Mouse (Mus musculus) heart, postnatal 14 days (tissue): ENCODE measurements around the gene Plcb4. TPM values are rescaled to one million over a fixed set of nuclear protein-coding genes. Genes with fewer than 3 reads are reported as not detected.
A peak's percentile ranks its signal among the peaks of the same experiment; 100 is the strongest.
"Not testable (repeated sequence)": the region's sequence is repeated elsewhere in the genome, so short reads cannot be mapped to it uniquely, and the experiment has no call there.

Experiments
- DNase-seq, 2 experiments: peaks; one replicate each; pipeline ENCODE4 v3.0.0; 2021 to 2022
- intact Hi-C: fragments of 180-260 bp; cut with DNase I; formaldehyde crosslinking; loops from one replicate; pipeline ENCODE4 v1.15.1; 2025
- total RNA-seq, 2 experiments: library from RNA; stranded (reverse); gene quantifications; 2 replicates each; pipeline ENCODE4 v1.2.3; 2021

Plcb4 gene
- total RNA-seq, 2 experiments from 2014 or later = 82.1 to 93.1 TPM

DNA sequence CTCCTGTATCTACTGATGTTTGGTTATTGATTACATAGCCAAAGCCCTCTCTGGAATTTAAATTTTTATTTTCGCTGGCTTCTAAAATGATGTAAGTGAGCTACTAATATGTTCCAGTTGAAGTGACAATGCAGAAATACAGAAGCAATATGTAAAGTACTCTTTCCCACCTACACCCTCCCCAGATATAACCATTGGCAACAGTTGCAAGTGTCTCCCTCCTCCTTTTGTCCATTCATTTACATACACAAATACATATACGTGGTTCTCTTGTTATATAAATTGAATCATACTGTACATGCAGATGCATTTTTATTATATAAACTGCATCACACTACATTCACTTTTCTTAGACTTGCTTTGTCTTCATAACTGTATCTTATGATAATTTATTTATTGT lies 8.7 kb downstream of the Plcb4 start:
- intact Hi-C loops = no loop called here

DNA sequence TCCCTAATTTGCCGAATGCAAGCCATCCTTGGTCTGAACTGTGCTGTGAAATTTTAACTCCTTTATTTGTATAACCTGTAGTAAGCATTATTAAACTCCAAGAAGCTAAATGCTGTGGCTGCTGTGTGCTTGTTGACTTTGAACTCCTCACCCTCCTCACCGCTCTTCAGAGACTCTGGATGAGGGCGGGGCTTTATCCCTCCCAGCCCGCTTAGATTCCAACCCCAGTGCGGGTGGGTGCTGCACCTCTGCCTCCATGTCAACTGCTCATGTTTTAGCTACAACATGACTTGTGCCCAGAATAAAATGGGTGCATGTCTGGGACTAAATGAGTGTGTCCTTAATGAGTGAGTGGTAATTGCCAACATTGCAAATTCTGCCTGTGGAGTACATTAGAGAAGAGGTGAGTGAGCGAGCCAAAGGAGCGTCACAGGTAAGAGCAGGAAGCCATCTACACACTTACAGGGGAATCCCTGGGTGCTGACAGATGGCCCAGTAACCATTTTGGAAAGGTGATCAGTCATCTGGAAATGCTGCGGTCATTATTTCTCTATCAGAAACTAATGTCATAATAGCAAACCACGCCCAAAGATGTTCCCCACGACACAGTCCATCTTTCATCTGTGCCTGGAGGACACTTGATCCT lies 13.8 kb downstream of the Plcb4 start:
- DNase-seq = no peak

More for the DNA sequence above, 8.7 kb downstream of the Plcb4 start:
- DNase-seq = no peak

DNA sequence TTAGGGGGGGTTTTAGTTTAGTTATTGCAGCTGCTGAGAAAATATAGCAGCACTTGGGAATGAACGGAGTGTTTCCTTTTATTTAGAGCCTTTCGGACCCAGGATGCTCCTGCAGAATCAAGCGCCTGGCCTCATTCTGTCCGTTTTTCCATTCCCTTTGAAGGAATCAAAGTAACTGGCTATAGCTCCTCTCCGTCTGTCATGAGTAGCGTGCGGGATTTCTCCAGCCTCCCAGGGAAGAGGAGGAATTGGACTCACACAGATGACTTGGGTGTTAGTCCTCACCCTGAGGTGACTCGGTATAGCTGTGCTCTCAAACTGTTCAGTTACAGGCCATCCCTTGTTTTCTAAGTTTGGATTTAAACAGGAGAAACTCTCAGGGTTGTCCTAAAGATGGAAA lies 14.8 kb downstream of the Plcb4 start:
- intact Hi-C loops = no loop called here
- DNase-seq = no peak

More for the DNA sequence above, 13.8 kb downstream of the Plcb4 start:
- intact Hi-C loops = no loop called here

DNA sequence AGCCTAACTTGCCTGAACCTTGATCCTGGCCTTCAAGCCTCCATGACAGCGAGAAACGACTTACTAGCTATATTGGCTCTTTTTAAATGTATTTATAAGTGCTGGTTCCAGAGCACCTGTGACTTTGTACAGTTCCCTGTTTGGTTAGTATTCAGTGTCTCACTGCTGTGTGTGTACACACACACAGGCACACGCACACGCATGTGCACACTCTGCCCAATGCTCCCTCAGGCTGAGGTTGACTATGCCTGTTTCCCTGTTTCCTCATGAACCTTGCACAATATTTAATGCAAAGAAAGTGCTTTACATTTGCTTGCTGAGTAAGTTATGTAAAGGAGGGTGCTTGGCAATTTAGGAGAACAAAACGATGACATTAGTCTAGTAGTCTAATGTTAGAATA lies 16.5 kb downstream of the Plcb4 start:
- DNase-seq = no peak
- intact Hi-C loops = no loop called here

DNA sequence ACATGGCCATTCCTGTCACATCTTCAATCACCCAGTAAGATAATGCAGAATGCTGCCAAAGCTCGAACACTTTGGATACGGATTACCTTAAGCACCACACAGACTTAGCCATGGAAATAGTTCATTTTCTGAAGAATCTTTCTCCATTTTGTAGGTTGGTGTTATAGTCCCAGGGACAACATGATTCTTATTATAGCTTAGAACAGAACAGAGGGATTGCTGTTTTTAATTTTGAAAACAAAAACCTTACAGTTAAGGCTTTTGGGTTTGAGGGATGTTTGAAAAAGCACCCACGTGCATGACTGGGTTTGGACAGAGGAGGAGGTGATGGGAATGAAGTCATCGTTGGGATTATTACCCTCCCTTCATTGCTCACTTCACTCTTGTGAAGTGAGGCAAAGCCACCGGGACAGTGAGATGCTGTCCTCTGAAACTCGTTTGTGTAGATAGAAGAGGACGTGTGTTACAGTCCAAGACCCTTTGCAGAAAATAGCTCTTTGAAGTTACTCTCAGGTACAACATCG lies 18.2 kb downstream of the Plcb4 start:
- no peak for DNase-seq
- intact Hi-C loops = no loop called here

DNA sequence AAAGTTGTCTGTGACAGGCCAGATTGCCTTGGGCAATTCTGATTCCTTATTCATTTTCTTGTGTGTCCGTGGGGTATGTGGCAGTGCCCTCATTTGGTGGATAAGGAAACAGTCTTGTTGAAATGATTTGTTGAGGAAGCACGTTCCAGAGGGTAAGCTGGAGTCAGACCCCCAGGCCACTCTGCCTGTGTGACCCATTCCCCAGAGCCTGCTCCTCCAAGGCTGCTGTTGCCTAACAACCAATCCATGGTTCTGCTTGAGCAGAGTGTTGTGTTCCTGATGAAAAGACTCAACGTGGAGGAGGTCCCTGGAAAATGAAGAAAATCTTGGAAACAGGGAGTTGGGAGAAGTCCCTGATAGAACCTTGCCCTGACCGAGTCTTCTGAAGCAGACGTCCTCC lies 18.8 kb downstream of the Plcb4 start:
- intact Hi-C loops = no loop called here
- no peak for DNase-seq

DNA sequence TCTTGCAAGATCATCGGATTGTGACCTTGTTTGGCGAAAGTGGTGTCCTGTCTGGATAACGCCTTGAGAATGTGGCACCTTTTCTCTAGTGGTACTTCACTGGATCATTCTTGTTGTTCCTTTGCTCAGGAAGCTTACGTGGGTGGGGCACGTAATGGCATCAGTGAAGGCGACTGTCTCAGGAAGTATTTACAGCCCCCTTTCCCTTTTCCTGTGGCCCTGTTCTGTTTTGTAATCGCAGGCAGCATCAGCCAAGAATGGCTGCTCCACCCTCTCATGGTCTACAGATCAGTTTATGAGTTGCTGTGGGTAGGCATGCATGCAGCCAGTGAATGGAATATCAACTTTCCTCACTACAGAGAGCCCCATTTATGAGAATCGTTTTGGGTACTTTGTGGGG lies 21.2 kb downstream of the Plcb4 start:
- intact Hi-C loops = no loop called here
- no peak for DNase-seq

DNA sequence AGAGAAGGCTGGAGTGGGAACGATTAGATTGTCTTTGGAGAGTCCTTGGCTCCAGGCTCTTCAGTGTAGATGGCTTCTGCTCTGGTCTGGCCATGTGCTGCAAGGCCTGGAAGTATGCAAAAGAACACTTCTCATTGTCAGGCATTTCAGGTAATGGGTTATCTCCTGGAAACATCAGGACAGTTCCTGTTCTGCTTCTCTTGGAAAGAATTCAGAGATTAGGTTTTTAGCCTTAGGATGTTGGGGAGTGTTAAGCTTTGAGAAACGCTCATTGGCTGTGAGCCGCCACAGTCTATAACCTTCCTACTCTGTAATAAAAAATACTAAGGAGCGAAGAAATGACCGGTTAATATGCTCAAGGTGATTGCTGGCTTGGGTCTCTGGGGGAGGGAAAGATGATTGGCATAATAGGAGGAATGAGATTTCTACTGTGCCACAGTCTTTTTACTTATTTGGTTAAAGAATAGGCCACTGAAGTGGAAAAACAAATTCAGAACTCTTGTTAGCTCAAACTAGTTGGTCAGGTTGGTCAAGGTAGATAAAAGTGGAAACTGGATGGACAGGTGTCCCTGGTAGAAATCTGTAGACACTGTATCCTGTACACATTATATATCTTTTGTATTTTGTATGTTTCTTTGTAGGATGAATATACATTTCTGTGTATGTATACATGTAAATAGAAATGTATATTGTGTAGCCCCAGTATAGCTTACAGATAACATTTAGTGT lies 21.8 kb downstream of the Plcb4 start:
- no peak for DNase-seq
- intact Hi-C loops = no loop called here

DNA sequence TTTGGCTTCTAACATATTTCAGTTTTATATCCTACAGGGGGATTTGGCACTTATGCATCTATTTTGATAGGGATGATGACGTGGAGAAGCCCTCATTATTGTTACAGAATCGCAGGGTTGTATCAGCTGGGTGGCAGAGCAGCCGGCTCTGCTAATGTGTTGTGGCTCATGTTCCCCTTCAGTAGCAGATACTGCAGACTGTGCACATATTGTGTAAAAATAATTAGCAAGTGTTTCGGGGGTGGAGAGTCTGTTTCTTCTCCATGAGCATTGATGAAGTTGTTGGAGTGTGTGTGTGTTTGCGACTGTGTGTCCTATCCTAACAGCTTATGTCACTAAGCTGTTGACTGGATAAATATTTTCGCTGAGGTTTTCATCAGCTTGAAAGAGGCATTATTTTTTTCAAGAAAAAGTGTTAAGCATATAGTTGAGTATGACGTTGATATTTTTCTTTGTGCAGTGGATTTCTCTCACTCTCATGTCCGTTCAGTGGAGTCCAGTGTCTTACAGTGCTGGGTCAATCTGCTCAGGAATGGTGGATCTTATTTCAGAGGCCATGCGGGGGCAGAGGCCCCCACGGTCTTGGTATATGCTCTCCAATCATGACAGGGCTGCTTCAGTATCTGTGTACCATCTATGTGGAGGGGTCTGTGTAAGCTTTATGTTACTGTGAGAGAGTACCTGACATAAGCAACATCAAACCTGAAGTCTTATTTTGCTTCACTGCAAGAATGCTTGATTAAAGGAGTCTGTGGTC lies 25.1 kb downstream of the Plcb4 start:
- intact Hi-C loops = no loop called here

DNA sequence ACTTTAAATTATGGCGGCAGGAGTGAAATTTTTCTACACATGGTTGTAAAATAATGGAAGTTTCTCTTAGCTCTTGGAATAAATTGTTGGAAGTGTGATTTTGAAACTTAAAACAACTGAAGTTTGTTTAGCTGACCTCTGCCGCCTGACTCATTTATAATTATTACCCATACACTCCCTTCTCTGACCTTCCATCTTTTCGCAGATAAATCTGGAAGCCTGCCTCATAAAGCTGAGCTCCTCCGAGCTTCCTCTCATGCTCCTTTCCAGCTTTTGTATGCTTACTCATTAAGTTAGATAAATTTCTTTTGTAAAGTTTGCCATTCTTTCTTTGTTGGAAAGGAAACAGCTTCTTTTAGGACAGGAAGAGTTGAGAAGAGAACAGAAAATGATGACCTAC lies 27.9 kb downstream of the Plcb4 start:
- DNase-seq = no peak
- intact Hi-C loops = no loop called here

More for the DNA sequence above, 25.1 kb downstream of the Plcb4 start:
- DNase-seq = no peak

DNA sequence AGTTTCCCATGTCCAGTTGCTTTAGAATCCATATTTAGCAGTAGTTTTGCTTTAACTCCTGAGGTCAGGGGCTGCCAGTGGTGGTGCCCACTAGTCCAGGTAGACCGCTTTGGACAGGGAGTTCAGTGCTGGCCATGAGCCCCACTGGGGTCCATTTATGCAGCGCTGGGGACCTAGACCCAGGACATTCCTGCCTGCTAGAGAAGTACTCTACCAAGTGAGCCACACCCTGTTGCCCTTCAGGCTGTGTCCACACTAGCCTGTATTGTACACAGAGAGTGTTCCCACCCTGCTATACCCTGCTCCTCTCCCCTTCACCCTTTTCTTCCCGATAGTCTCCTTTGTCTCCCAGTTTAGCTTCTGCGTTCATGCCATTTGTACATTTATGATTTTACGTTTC lies 28.8 kb downstream of the Plcb4 start:
- DNase-seq = no peak
- intact Hi-C loops = no loop called here

DNA sequence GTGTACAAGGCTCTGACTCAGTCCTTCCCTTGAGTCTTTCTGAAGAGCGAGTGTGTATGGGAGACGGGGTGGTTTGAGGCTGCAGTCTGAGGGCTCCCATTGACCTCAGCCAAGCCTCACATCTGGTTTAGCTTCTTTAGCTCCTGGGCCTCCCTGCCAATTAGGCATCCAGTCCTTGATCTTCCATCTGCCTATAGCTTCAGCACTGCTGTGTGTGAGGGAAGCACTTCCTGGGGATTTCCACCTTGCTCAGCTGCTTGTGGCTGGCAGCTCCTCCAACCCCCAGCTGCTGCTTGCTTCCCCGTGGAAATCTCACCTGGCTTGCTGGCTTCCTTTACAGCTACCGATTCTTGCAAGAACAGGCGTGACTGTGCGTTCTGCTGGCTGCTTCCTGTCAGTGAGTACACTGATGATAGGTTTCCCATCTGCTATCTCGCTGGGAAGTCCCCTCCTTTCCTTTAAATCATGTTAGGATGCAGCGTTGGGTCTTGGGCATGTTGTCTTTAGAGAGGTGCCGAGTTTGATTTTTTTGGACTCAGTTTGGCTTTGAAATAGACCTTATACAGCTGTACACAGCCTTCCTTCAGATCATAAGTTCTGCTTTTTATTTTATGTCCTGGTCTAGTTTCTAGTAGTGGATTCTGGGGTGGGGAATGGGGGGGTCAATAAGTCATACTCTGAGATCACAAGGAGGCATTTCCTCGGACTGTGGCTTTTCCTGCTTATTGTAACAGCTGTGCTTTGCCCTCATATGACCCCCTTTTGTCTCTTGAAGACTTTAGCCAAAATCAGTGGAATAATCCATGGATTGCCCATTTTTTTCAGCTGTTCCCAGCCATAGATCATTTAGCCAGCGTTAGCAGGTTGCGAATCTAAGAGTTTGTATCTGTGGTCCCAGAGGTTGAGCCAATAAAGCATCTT lies 34.0 kb downstream of the Plcb4 start:
- peak; percentile 56 to 64 for DNase-seq
- intact Hi-C loops = loop anchor here (2.0 kb wide), 2 partner anchors 34 to 132 kb away; partner anchors contain the start of gene Plcb4

DNA sequence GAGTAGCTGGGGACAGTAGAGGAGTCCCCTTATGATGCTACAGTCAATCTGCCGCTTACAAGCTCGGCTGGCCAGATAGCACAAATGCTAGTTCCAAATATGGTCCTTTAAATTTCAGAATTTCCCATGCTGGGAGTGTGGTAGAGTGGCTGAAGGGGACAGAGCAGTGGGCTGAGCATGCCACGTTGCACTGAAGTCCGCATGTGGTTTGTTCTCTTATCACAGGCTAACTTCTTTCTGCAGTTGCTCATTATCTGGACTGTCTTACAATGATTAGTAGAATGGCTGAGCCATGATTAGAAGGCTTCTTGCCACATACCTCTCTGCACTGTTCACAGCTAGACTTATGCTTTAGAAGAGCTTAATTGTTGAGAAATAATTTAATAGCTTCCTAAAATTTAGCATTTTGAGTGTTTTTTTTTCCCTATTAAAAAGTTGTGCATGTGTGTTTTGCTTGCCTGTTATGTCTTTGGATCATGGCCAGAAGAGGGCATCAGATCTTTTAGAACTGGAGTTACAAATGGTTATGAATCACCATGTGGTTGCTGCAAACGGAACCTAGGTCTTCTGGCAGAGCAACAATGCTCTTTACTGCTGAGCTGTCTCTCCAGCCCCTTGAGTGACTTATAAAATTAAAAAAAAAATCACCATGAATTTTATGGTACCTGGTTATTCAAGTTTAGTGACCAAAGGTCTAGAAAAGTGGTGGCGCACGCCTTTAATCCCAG lies 42.0 kb downstream of the Plcb4 start:
- intact Hi-C loops = no loop called here

DNA sequence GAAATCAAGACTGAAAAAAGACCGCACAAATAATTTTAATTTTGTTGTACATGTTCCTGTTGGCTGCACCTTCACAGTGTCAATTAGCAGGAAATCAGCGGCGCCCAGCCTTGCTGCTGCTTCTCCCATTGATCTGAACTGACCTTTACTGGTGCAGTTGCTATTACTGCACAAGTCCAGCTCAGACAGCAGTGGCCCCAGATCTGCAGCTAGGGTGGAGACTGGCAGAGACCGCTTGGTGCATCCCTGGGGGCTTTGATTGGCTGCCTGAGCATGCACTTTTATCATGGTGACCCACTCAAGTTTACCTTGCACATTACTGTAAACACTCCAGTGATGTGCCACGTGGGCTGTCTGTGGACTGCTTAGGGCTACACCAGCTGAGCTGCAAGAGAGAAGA lies 45.9 kb downstream of the Plcb4 start:
- intact Hi-C loops = no loop called here
- DNase-seq = no peak

More for the DNA sequence above, 42.0 kb downstream of the Plcb4 start:
- DNase-seq = no peak

DNA sequence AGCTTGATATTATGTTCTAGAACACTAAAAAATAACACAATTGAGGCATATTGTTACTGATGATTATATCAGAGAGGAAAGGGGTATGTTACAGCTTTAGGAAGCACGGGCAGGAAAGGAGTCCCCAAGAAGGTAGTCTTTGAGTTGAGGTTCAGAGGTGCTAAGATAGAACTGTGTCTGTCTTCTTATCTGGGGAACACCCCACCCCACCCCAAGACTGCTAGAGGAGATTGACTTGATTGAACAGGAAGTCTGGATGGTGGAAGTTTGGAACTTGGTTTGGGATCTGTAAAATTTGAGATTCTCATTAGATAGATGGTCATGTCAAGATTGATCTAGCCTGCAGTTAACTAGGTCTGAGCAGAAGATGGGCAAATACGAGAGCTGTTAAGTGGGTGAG lies 48.5 kb downstream of the Plcb4 start:
- no peak for DNase-seq
- intact Hi-C loops = no loop called here

DNA sequence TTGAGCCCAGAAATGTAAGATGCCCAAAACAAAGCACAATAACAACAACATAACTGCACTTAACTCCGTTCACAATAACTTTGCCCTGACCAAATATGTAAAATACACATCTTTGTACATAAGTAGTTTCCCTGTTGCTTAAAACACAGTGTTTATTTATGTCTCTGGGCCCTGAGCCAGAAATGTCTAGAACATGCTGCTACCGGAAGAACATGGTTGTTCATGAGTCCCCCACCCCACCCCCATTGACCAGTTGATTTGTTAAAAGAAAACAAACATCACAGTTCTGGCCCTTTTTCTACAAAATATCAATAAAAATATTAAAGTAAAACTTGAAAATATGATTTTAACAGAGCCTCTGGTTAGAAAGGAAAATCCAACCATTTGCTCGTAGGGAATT lies 49.6 kb downstream of the Plcb4 start:
- intact Hi-C loops = no loop called here
- no peak for DNase-seq

DNA sequence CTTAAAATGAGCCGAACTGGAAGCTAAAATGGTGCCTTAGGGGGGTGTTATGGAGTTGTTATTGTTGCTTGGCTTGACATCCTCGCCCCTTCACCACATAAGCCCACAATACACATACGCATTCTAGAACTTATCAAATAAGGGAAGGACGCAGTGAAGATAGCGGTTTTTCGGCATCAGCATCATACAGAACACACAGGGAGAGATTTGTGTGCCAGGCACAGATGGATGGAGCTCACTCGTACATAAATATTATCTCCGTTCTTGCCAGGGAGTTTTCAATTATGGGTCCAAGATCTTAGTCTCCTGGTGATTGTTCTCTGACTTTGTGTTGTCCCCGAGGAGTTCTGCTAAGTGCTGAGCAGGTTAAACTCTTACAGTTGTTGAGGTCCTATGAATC lies 50.0 kb downstream of the Plcb4 start:
- DNase-seq = no peak
- intact Hi-C loops = no loop called here

DNA sequence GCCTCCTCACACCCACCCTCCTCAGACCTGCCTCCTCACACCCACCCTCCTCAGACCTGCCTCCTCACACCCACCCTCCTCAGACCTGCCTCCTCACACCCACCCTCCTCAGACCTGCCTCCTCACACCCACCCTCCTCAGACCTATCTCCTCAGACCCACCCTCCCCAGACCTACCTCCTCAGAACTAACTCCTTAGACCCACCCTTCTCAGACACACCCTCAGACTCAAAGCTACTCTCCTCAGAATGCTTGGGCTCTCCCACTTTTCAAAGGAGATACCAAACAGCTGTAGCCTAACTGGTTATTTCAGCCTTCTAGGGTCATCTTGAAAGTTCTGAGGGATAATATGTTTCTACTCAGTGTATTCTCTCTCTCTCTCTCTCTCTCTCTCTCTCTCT lies 50.9 kb downstream of the Plcb4 start:
- intact Hi-C loops, DNase-seq: not testable (repeated sequence)
